Mouse (Mus musculus): Measurements from ENCODE around the gene Lrrc34.

DNA sequence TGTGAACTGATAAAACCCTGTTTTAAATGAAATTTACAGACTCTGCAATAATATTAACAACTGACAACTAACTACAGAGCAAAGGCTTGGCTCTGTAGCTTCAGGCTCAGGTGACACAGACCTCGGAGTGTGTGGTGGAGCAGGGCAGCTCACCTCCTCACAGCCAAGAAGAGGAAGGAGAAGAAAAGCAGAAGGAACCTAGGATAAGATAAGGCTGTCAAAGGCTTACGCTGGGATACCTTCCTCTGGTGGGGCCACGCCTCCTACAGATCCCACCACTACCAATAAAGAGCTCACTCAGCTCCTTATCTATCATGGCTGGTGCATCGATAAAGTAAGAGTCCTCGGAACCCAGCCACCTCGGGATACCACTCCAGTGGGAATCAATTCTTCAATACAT, 35.5 kb upstream of the Lrrc34 start:
- TF ChIP-seq CTCF (IDR thresholded peaks at IDR 0.05; ENCODE audit: low read depth, low read length) (no peak), POLR2A (IDR thresholded peaks at IDR 0.05; ENCODE audit: insufficient read depth, low read length) (no peak)

Data from ES-Bruce4 (cell line).